8 mouse cellular contexts compared by ENCODE assay signal in genomic region chr6:90720996-90721746, GRCm38 (mm10).
A peak's percentile ranks its signal among the peaks of the same experiment; 100 is the strongest.
DNase-seq lines count a peak whose midpoint lies in the region; ATAC-seq and TF ChIP-seq lines count a peak whose summit lies in the region.

No protein-coding gene starts in this region.

- H3K27ac ChIP-seq in forebrain, postnatal 0 days (ENCODE audit: low read depth, low read length) = no peak overlapping the region
- no peak overlapping the region; the same call in 1 of the 2 replicates for H3K27ac ChIP-seq in forebrain, embryonic 13.5 days
- H3K27ac ChIP-seq in ES-Bruce4 (ENCODE audit: insufficient read depth, low read length) = no peak overlapping the region
- no peak overlapping the region for H3K27ac ChIP-seq in cortical plate, adult 2 months (ENCODE audit: insufficient read depth, low read length)
- peak overlapping the region; percentile 69 for H3K27ac ChIP-seq in kidney, embryonic 15.5 days

- DNase-seq in forebrain, postnatal 0 days = no peak
- peak; percentile 70 to 76 for DNase-seq in lung, postnatal 4 days
- no peak for DNase-seq in Muller cell, postnatal 12 days (ENCODE audit: inconsistent ontology term)
- no peak for DNase-seq in right cerebral cortex, postnatal 25 days

- no peak overlapping the region for H3K4me2 ChIP-seq in forebrain, postnatal 0 days (ENCODE audit: low read depth)
- no peak overlapping the region for H3K4me2 ChIP-seq in forebrain, embryonic 13.5 days
- H3K4me2 ChIP-seq in kidney, embryonic 15.5 days = no peak overlapping the region

- TF ChIP-seq CTCF in forebrain, postnatal 0 days (IDR thresholded peaks at IDR 0.05; ENCODE audit: low read depth) = peak; percentile 46
- TF ChIP-seq CTCF in ES-Bruce4 (IDR thresholded peaks at IDR 0.05; ENCODE audit: low read depth, low read length) = peak; percentile 68
- TF ChIP-seq CTCF in cortical plate, adult 2 months (IDR thresholded peaks at IDR 0.05; ENCODE audit: extremely low read depth, insufficient read depth, low read length) = peak; percentile 38

- no peak; the same call in 1 of the 2 replicates for ATAC-seq in forebrain, postnatal 0 days
- ATAC-seq in forebrain, embryonic 13.5 days = no peak
- ATAC-seq in kidney, embryonic 15.5 days (replicated peaks; ENCODE audit: low FRiP score) = 0 out of 2 replicates have a peak, but pooled peaks have one; percentile 28

- TF ChIP-seq EP300 in ES-Bruce4 (IDR thresholded peaks at IDR 0.05; ENCODE audit: insufficient read depth, low read depth, low read length) = no peak

- no peak overlapping the region for H3K4me3 ChIP-seq in forebrain, postnatal 0 days (ENCODE audit: low read depth, low read length)
- H3K4me3 ChIP-seq in forebrain, embryonic 13.5 days = no peak overlapping the region
- no peak overlapping the region for H3K4me3 ChIP-seq in ES-Bruce4 (ENCODE audit: low read depth, low read length)
- no peak overlapping the region for H3K4me3 ChIP-seq in cortical plate, adult 2 months (ENCODE audit: insufficient read depth, low read length)
- no peak overlapping the region for H3K4me3 ChIP-seq in kidney, embryonic 15.5 days (replicated peaks)

- no peak for TF ChIP-seq POLR2A in ES-Bruce4 (IDR thresholded peaks at IDR 0.05; ENCODE audit: insufficient read depth, low read length)
- no peak for TF ChIP-seq POLR2A in cortical plate, adult 2 months (IDR thresholded peaks at IDR 0.05; ENCODE audit: extremely low read depth, insufficient read depth, low read length)

- WGBS in forebrain, postnatal 0 days = 64% methylated on average over 5 of the region's 5 CpGs
- 66% methylated on average over 5 of the region's 5 CpGs for WGBS in forebrain, embryonic 13.5 days
- WGBS in kidney, embryonic 15.5 days = 55% methylated on average over 5 of the region's 5 CpGs

- peaks cover 3% of the 10 kb centered on the region; the same call in 1 of the 2 replicates for H3K4me1 ChIP-seq in forebrain, postnatal 0 days (ENCODE audit: insufficient read depth)
- peaks cover 50% of the 10 kb centered on the region for H3K4me1 ChIP-seq in forebrain, embryonic 13.5 days
- no peaks in the 10 kb centered on the region for H3K4me1 ChIP-seq in ES-Bruce4 (ENCODE audit: control insufficient read depth, insufficient read depth, low read length)
- H3K4me1 ChIP-seq in cortical plate, adult 2 months (ENCODE audit: control insufficient read depth, insufficient read depth, low read length) = peaks cover 25% of the 10 kb centered on the region
- H3K4me1 ChIP-seq in kidney, embryonic 15.5 days = peaks cover 53% of the 10 kb centered on the region

- H3K9me3 ChIP-seq in forebrain, postnatal 0 days (ENCODE audit: low read length) = no peaks in the 10 kb centered on the region
- no peaks in the 10 kb centered on the region for H3K9me3 ChIP-seq in forebrain, embryonic 13.5 days (replicated peaks)
- no peaks in the 10 kb centered on the region for H3K9me3 ChIP-seq in ES-Bruce4 (replicated peaks; ENCODE audit: control insufficient read depth, insufficient read depth, low read length, poor library complexity, severe bottlenecking)
- H3K9me3 ChIP-seq in kidney, embryonic 15.5 days (replicated peaks) = no peaks in the 10 kb centered on the region

- H3K27me3 ChIP-seq in forebrain, postnatal 0 days (ENCODE audit: insufficient read depth, low read length) = no peaks in the 10 kb centered on the region
- H3K27me3 ChIP-seq in forebrain, embryonic 13.5 days = no peaks in the 10 kb centered on the region
- H3K27me3 ChIP-seq in ES-Bruce4 (ENCODE audit: control insufficient read depth, insufficient read depth, low read length, poor library complexity, severe bottlenecking) = no peaks in the 10 kb centered on the region
- H3K27me3 ChIP-seq in kidney, embryonic 15.5 days = no peaks in the 10 kb centered on the region

- no peak overlapping the region for H3K9ac ChIP-seq in forebrain, postnatal 0 days
- no peak overlapping the region for H3K9ac ChIP-seq in forebrain, embryonic 13.5 days
- H3K9ac ChIP-seq in ES-Bruce4 (ENCODE audit: low read depth, poor library complexity, severe bottlenecking) = no peak overlapping the region
- no peak overlapping the region for H3K9ac ChIP-seq in kidney, embryonic 15.5 days

- H3K36me3 ChIP-seq in forebrain, postnatal 0 days (ENCODE audit: insufficient read depth) = no peaks in the 10 kb centered on the region
- no peaks in the 10 kb centered on the region for H3K36me3 ChIP-seq in forebrain, embryonic 13.5 days (ENCODE audit: poor library complexity, severe bottlenecking)
- no peaks in the 10 kb centered on the region for H3K36me3 ChIP-seq in ES-Bruce4 (ENCODE audit: control insufficient read depth, insufficient read depth, low read length, poor library complexity, severe bottlenecking)
- H3K36me3 ChIP-seq in kidney, embryonic 15.5 days = no peaks in the 10 kb centered on the region

Comparison
In these comparisons a context has a peak if more than half of its experiments do, and no peak if none do; other contexts are left out.
1. DNase-seq: peak in lung, postnatal 4 days (2 of 2); none in forebrain, postnatal 0 days (single experiment), Muller cell, postnatal 12 days (single experiment) and right cerebral cortex, postnatal 25 days (single experiment).
2. Peak in every context shown above with its lines, with median percentiles within 50 percentile points of each other: CTCF ChIP-seq.